Mouse (Mus musculus) mature B cell (primary cell): ENCODE results near the gene Gm20517.

Source experiments
- in situ Hi-C: fragments of 300-500 bp; cut with MboI; formaldehyde crosslinking; loops from 2 replicates; pipeline ENCODE4 v1.14.3; 2019

Gm20517 gene

DNA sequence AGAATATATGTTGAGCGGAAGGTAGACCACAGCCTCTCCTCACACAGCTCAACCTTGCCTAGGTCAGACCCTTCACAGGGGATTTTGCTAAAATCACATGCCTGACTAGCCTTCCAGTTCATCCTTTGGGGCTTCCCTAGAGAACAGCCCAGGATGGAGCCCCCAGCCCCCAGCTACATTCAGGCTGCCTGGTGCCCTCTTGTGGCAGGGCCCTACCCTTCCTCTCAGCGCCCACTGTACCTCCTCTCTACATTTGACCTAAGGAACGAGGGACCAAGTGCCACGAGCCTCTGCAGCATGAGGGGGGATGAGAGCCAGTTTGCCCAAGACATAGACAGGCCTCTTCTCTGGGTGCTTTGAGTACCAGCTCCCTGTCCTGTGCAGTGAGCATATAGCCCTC is 93.3 kb downstream of the Gm20517 start:
- in situ Hi-C loops, result no loop called here

DNA sequence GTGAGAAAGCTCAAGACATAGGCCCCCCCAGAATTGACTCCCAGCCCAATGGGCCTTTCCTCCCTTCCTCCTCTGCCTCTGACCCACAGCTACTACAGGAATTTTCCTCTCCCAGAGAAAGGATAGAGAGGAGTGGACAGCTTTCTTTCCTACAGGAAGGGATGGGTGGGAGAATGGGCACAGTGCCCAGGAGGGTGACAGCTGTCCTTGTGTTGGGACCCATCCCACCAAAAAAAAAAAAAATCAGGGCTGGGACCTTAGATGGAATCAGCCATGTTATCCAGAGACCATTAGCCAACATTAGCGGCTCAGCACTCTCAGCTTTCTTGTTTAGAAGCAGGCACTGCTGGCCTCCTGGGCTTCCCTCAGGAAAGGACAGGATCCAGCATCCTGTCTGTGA is 94.8 kb downstream of the Gm20517 start:
- in situ Hi-C loops, result no loop called here

DNA sequence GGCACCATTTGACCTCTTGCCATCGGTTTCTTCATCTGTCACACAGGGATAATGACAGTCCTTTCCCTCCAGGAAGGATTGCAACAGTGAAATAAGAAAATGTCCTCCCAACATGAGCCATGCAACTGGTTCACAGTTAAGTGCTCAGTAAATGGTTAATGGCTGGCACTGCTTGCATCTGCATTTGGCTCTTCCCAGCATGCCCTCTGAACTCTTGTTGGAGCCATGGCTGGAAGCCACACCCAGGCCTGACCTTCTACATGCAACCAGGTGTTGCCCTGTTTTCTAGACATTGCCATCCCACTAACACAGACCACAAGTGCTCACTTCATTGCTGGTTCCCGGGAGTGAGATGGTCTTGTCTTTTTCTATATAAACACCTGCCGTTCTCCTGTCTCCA is 96.6 kb downstream of the Gm20517 start:
- in situ Hi-C loops, result no loop called here

- in situ Hi-C loops, result no loop called here
These were observed 97.6 kb downstream of the Gm20517 start for GRCm38 (mm10) chr17:47708972-47709371.

GRCm38 (mm10) chr17:47710036-47710435 is 98.6 kb downstream of the Gm20517 start:
- in situ Hi-C loops, result no loop called here

- in situ Hi-C loops, result no loop called here
These were observed 100.5 kb downstream of the Gm20517 start for GRCm38 (mm10) chr17:47711883-47712282.

DNA sequence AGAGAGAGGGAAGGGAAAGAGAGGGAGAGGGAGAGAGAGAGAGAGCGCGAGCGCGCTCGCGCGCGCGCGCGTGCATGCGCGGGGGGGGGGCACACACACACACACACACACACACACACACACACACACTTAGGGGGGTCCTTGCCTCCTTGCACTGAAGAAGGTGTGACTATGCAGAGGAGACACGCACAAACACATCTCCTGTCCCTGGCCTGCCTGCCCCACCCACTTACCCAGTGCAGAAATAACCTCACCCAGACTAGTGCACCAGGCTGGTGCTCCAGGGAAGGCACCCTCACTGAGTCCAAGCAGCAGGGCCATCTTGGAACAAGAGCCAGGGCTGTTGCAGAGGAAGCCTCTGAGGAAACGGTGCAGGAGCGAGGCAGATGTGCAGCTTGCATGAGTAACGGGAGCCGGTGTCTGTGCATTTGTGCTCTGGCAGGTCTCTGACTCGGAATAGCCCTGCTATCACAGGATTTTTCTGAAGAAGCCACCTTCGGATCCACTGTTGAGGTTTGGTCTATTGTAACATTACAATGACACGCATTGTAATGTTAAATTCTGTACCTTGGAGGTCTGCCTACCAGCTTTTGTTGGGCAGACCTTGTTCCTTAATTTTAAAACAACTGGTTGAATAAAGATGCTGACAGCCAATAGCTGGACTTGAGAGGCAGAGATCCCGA is 101.6 kb downstream of the Gm20517 start:
- in situ Hi-C loops, result no loop called here

GRCm38 (mm10) chr17:47715037-47715436 is 103.6 kb downstream of the Gm20517 start:
- in situ Hi-C loops, result no loop called here

GRCm38 (mm10) chr17:47721183-47721582 is 109.8 kb downstream of the Gm20517 start:
- in situ Hi-C loops, result no loop called here

DNA sequence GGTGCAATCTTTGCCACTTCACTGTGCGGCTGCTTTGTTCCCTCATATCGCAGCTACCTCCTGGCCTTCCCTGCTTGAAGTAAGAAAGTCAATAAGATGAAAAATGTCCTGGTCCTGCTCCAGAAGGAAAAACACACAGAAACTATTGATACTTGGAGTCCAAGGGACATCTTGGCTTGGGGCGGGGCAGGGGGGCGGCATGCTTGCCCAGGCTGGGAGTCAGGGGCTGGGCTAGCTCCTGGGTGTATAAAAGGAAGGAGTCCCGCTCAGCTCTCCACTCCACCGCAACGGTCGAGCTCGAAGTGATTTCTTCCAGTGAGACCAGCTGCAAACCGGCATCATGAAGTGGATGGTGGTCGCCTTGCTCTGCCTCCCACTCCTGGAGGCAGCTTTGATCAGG is 115.2 kb downstream of the Gm20517 start, which contains the start of gene Pgc:
Pgc (plus strand) TSS at position 277 of the 400 bp plus-strand sequence.
- in situ Hi-C loops, result no loop called here

- in situ Hi-C loops, result no loop called here
These were observed 119.5 kb downstream of the Gm20517 start for GRCm38 (mm10) chr17:47730633-47731575.
